Mouse (Mus musculus) brain, embryonic 14.5 days (tissue): ENCODE measurements at regions not wholly inside any gene's neighbourhood (a gene's known extent, or its start where the extent isn't known, plus 50 kb on each side); places are given as distances from the start of the nearest gene placed in this dataset.

Experiments
- DNase-seq: peaks from one replicate; pipeline ENCODE4 v3.0.0-alpha.2; 2011; ENCODE audit warnings: low read depth
- CTCF ChIP-seq: fragments of 200-500 bp; IDR thresholded peaks from 2 replicates; pipeline ENCODE4 v1.5.1; 2012; ENCODE audit warnings: inconsistent platforms, mild to moderate bottlenecking, moderate library complexity, borderline replicate concordance; ENCODE audit not compliant: insufficient read depth, insufficient read length; ENCODE audit errors: extremely low read depth
- POLR2A ChIP-seq: fragments of 200-500 bp; IDR thresholded peaks from 2 replicates; pipeline ENCODE4 v1.6.1; 2012; ENCODE audit warnings: mild to moderate bottlenecking, inconsistent platforms, borderline replicate concordance; ENCODE audit not compliant: poor library complexity, insufficient read depth, insufficient read length, severe bottlenecking; ENCODE audit errors: extremely low read depth

- TF ChIP-seq POLR2A (no peak), CTCF (no peak)
- no peak for DNase-seq
Measured at GRCm38 (mm10) chr5:46278190-46278589, 420.8 kb upstream of the Lcorl start.

GRCm38 (mm10) chr5:46256730-46257129, 399.3 kb upstream of the Lcorl start:
- no peak for DNase-seq
- TF ChIP-seq POLR2A: no peak
- no peak for TF ChIP-seq CTCF

- peak; percentile 41 for DNase-seq
- TF ChIP-seq CTCF (no peak), POLR2A (no peak)
Measured at GRCm38 (mm10) chr5:46253940-46254339, 396.5 kb upstream of the Lcorl start.

GRCm38 (mm10) chr5:46235364-46236067, 378.1 kb upstream of the Lcorl start:
- peak; percentile 91 for DNase-seq
- TF ChIP-seq POLR2A (no peak), CTCF (no peak)

GRCm38 (mm10) chr5:46232780-46233179, 375.4 kb upstream of the Lcorl start:
- TF ChIP-seq POLR2A (no peak), CTCF (no peak)
- peak; percentile 90 for DNase-seq

GRCm38 (mm10) chr5:46228667-46229066, 371.3 kb upstream of the Lcorl start:
- no peak for TF ChIP-seq POLR2A
- TF ChIP-seq CTCF: no peak
- DNase-seq: no peak

GRCm38 (mm10) chr5:46212845-46213468, 355.5 kb upstream of the Lcorl start:
- TF ChIP-seq POLR2A: no peak
- no peak for TF ChIP-seq CTCF
- no peak for DNase-seq

- TF ChIP-seq POLR2A (no peak), CTCF (no peak)
- no peak for DNase-seq
Measured at GRCm38 (mm10) chr5:46209076-46209475, 351.7 kb upstream of the Lcorl start.

- TF ChIP-seq POLR2A (no peak), CTCF (no peak)
- DNase-seq: peak; percentile 21
Measured at GRCm38 (mm10) chr5:46203744-46204143, 346.3 kb upstream of the Lcorl start.

- peak; percentile 69 for DNase-seq
- TF ChIP-seq CTCF (no peak), POLR2A (no peak)
Measured at GRCm38 (mm10) chr5:46202457-46202772, 345.0 kb upstream of the Lcorl start.

GRCm38 (mm10) chr5:46201639-46202456, 344.4 kb upstream of the Lcorl start:
- peak; percentile 85 for DNase-seq
- TF ChIP-seq POLR2A: no peak
- TF ChIP-seq CTCF: no peak

- TF ChIP-seq POLR2A (no peak), CTCF (no peak)
- peak; percentile 51 for DNase-seq
Measured at GRCm38 (mm10) chr5:46186908-46187307, 329.5 kb upstream of the Lcorl start.

GRCm38 (mm10) chr5:46182157-46182556, 324.7 kb upstream of the Lcorl start:
- peak; percentile 55 for DNase-seq
- TF ChIP-seq POLR2A (no peak), CTCF (no peak)
